Mouse (Mus musculus) embryo, embryonic 11 days (tissue): ENCODE data around the gene Shkbp1.

Experiments
- DNase-seq: peaks from one replicate; pipeline ENCODE4 v3.0.0-alpha.2; 2015

Gene Shkbp1

DNA sequence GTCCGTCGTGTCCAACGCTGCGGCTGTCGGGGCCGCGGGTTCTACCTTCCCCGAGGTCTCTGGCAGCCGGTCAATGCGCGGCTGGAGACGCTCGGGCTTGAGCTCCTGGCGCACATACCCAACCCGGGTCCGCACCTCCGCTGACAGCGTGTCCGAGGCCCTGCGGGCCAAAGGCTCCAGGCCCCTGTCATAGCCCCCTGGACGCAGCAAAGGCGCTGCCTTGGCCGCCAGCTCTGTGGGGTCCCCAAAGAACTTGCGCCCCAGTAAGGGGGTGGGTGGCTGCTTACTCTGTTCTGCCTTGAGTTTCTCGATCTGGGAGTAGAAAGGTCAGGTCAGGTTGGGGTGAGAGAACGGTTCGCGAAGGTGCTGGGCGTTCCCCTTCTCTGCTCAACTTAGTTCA, 8.6 kb upstream of the Shkbp1 start:
- DNase-seq = no peak

GRCm38 (mm10) chr7:27361283-27361946, 5.6 kb upstream of the Shkbp1 start:
- DNase-seq = peak; percentile 100

DNA sequence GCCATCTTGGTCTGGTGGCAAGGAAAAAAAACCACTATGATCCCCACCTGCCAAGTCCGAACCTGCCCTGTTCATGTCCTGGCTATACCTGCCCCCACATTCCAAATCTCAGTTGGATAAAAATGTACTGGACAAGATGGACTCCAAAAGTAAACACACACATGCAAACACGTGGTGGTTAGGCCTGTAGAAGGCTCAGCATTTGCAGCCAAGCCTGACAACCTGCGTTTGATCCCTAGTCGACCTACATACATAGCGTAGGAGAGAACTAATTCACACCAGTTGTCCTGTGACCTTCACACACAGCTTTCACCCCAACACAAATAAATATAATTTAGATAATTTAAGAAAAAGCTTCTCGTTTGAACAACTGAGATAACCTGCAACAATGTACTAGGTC, 4.9 kb upstream of the Shkbp1 start:
- no peak for DNase-seq

GRCm38 (mm10) chr7:27359706-27360358, 4.0 kb upstream of the Shkbp1 start:
- DNase-seq = no peak

DNA sequence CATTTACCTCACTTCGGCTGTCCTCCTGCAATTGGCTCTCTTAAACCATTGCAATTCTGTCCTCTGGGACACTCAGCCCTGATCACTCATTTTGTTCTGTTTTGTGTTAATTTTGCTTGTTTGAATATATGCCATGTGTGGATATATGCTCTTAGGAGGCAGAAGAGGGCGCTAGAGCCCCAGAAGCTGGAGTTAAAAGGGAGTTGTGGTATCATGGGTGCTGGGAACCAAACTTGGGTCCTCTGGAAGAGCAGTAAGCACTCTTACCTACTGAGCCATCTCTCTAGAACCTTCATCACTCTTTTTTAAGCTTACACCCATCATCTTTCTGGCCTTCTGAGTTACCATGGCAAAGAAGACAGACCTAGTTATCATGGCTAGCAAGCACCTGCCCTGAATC, 3.3 kb upstream of the Shkbp1 start:
- DNase-seq = no peak

GRCm38 (mm10) chr7:27357595-27357978, 1.8 kb upstream of the Shkbp1 start:
- no peak for DNase-seq

- DNase-seq = peak; percentile 32
Observed at GRCm38 (mm10) chr7:27356861-27357594, 1.2 kb upstream of the Shkbp1 start, which contains the start of gene Gm20479. Gene Gm20479 (minus strand): TSS chr7:27357419.

DNA sequence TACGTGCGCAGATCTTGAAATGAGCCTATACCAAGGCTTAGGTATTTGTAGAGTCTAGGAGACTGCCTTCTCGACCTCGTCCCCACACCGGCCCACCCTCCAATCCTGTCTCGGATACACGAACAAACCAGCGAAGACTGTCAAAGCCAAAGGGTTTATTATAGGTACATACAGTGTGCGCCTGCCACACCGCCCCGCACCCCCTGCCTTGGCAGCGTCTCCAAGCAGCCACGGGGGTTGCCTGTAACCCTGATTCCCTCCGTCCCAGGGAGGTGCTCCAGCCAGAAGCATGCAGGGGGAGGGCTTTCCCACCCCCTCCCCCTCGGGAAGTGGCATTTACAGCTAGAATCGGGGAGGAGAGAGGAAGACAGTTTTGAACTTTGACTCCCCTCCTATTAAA, 429 bp upstream of the Shkbp1 start:
- DNase-seq = peak; percentile 40

- no peak for DNase-seq
Observed at GRCm38 (mm10) chr7:27355261-27355660, 558 bp downstream of the Shkbp1 start.

DNA sequence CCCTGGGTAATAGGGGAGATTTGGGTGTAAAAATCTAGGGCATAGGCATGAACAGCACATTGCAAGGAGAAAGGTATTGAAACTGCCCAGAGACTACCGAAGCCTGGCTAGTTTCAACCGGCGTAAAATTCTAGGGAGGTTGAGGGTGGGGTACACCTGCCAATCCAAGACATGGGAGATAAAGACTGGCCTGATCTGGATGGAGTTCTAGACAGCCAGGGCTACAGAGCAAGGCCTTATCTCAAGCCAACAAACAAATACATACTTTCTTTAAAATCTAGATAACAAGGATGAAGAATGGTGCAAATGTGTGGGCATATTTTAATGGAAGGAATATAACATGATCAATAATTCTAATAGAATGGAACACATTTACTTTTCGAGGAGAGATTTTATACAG, 1.0 kb downstream of the Shkbp1 start:
- DNase-seq = no peak

DNA sequence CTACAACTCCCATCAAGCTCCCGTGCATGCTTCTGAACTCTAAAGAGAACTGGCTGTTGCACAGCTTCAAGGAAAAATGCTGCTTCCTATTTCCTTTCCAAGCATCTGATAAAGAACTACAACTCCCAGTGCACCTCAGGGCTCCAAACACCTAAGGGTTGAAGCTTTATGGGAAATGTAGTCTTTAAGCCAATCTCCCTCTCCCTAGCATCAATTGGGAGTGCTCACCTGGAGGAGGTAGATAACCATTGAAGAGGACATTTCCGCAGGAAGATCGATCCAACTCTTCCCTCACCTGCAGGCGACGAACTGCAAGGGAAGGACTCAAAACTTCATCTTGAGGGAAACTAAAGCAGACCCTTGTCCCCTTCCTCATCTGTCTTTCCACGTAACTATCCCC, 1.7 kb downstream of the Shkbp1 start:
- peak; percentile 41 for DNase-seq

- peak; percentile 50 for DNase-seq
Observed at GRCm38 (mm10) chr7:27345444-27345843, 10.4 kb downstream of the Shkbp1 start.

- no peak for DNase-seq
Observed at GRCm38 (mm10) chr7:27342595-27342994, 13.2 kb downstream of the Shkbp1 start.

DNA sequence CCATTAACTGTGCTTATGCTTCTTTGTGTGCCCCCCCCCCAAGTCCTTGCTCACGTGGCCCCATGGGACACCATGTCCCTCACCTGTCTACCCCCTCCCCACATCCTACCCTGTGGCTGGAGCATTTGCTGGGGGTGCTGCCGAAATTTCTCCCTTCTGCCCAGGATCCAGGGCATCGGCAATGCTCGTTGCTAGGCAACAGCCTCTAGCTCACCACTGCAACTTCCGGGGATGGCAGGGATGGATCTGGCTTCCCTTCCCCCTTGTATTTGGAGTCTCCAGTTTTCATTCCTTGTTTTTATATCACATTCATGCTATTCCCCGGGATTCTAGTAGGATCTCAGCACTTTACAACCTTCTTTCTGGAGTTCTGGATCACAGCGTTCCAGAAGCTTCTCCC, 16.3 kb downstream of the Shkbp1 start:
- DNase-seq = no peak

- DNase-seq = no peak
Observed at GRCm38 (mm10) chr7:27339114-27339513, 16.7 kb downstream of the Shkbp1 start.

DNA sequence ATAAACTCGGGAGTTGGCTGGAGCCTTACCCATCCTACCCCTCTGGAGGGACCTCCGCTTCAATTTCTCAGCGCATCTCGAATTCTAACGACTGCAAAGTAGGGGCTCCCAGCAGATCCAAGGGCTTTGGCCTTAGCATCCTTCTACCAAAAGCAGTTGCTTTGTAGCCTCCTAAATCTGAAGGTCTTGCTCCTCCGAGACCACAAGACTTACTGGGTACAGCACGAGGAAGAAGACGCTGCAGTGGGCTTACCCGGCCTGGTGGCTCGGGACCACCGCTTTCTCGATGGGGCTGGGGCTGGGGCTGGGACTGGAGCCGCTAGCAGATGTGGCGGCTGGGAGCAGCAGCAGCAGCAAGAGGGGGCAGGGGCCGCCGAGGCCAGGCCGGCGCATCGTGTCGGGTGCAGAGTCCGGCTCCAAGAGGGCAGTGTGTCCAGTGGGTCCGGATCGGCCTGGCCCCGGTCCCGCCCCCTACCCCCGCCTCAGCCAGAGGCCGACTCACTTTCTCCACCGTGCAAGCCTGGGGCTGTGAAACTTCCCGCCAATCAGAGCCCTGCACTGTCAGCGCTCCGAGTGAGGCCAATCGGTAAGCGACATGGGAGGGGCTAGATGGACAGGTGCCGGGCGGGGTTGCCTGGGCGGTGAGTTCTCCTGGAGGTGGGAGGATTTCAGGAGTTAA, 18.5 kb downstream of the Shkbp1 start, which contains the start of gene Ltbp4:
Ltbp4 (minus strand) TSS at position 518 of the 679 bp plus-strand sequence.
- DNase-seq = peak; percentile 86

GRCm38 (mm10) chr7:27335928-27336823, 19.6 kb downstream of the Shkbp1 start:
- DNase-seq = peak; percentile 93

GRCm38 (mm10) chr7:27335011-27335720, 20.7 kb downstream of the Shkbp1 start:
- DNase-seq = no peak

- DNase-seq = no peak
Observed at GRCm38 (mm10) chr7:27334405-27334911, 21.4 kb downstream of the Shkbp1 start.

DNA sequence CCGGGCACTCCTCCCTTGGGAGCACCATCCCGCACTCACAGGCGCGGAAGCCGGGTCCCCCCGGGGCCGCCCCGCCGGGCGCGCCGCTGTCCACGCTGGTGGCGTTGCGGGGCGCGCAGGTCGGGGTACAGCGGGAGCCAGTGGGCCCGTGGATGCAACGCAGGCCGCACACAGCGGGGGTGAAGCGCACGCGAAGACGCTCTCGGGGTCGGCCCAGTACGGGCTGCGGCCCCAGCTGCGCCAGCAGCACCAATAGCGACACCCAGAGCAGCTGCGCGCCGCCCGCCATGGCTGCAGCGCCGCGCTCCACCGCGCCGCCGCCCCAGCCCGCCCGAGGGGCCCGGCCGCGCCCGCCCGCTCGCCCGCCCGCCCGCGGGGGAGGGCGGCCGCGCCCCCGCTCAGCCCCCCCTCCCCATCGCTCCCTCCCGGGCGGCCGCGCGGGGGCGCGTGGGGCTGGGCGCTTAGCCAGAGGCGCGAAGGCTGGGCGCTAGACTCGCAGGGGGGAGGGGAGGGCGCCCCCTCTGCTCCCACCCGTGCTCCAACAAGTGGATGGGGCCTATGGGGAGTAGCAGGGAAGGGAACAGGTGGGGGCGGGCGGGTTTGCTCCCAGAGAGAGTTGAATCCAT, 22.4 kb downstream of the Shkbp1 start:
- DNase-seq = peak; percentile 64
